Mouse (Mus musculus): ENCODE measurements around the gene Golm1.

- TF ChIP-seq NANOG (IDR thresholded peaks at IDR 0.05; ENCODE audit: borderline replicate concordance, low read length) (no peak), CTCF (conservative IDR thresholded peaks at IDR 0.05; ENCODE audit: low read length) (no peak), POU5F1 (IDR thresholded peaks at IDR 0.05; ENCODE audit: borderline replicate concordance, low read length) (no peak)
Observed at GRCm38 (mm10) chr13:59710230-59710629, 34.6 kb upstream of the Golm1 start, which contains the start of gene Spata31d1a.

All from E14TG2a.4 (cell line).